Mouse (Mus musculus) macrophage (primary cell): ENCODE measurements around the gene Pitpnm2. TPM values are rescaled to one million over a fixed set of nuclear protein-coding genes. Genes with fewer than 3 reads are reported as not detected.

ENCODE experiments used
- H3K27ac ChIP-seq: fragments of 350-480 bp; formaldehyde crosslinking; 2 replicates; pipeline ENCODE4 v1.9.0; 2021
- H3K36me3 ChIP-seq: fragments of 350-480 bp; formaldehyde crosslinking; 2 replicates; pipeline ENCODE4 v1.9.0; 2021; ENCODE audit errors: inconsistent target
- H3K4me3 ChIP-seq: fragments of 350-480 bp; formaldehyde crosslinking; 2 replicates; pipeline ENCODE4 v1.9.0; 2021; ENCODE audit errors: inconsistent target
- H3K79me2 ChIP-seq: fragments of 350-480 bp; formaldehyde crosslinking; 2 replicates; pipeline ENCODE4 v1.9.0; 2021; ENCODE audit errors: inconsistent target
- WGBS: methylation state at CpG from one replicate; pipeline ENCODE4 v1.1.7; 2026; ENCODE audit warnings: inconsistent platforms; ENCODE audit not compliant: missing documents; 5-methylcytosine and 5-hydroxymethylcytosine counted together
- polyA plus RNA-seq: library from polyadenylated mRNA; stranded (reverse); fragments of 250-400 nt; gene quantifications from 3 replicates; pipeline ENCODE4 v1.2.4, GENCODE M21; 2018; ENCODE audit warnings: inconsistent platforms

Gene Pitpnm2
- polyA plus RNA-seq, 1 experiment from 2014 or later, result 1.9 TPM

DNA sequence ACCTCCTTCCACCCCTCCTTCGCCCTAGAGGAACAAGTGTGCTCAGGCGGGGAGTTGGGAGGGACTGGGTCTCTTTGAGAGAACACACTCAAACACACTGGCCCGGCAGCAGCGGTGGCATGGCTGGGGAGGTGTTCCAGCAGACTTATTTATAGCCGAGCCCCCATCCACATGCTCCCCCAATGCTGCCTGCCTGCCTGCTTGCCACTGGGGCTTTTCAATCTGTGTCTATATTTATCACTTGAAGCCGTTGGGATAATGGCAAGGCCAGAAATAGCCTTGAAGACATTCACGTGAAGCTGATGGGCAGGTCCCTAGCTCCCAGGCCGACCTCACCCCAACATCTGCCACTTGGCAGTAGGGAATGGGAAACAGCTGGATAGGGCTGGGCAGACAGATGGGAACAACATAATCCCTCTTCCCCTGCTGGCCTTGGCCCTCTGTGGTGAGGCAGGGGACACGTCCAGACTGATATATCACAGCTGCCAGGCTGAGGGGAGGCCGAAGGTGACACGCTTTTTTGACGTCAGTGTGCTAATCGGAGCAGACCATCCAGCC lies 43.0 kb downstream of the Pitpnm2 start:
- H3K36me3 ChIP-seq, result no peaks in the 10 kb centered on the region
- WGBS, result 89% methylated on average over 13 of the region's 13 CpGs
- no peak overlapping the region for H3K4me3 ChIP-seq

DNA sequence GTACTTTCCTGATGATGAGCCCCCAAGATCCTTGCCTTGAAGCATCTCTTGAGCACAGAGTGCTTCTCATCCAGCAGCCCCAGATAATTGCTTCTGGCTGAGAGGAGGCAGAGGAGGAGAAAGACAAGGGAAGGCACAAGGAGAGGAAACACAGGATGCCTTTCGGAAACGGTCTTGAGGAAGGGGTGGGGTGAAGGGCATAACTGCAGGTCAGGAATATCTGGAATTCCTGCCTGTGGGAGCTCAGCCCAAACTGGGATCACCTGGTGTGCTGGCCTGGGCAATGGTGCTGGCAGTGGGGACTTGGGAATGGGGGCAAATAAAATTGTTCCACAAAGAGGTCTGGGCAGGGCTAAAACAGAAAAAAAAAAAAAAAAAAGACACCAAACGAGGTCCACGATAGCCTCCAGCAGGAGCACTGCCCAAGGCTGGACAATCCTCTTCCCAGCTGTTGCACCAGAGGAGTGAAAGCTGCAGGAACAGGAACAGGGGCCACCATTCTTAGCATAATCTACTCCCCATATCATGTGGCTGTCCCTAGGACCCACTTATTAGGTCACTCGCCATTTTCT lies 43.7 kb downstream of the Pitpnm2 start:
- Histone ChIP-seq H3K27ac (no peak overlapping the region), H3K36me3 (no peaks in the 10 kb centered on the region), H3K4me3 (no peak overlapping the region), H3K79me2 (no peaks in the 10 kb centered on the region)
- 81% methylated on average over 5 of the region's 5 CpGs for WGBS

More for the DNA sequence above, 43.0 kb downstream of the Pitpnm2 start:
- Histone ChIP-seq H3K79me2 (no peaks in the 10 kb centered on the region), H3K27ac (no peak overlapping the region)

DNA sequence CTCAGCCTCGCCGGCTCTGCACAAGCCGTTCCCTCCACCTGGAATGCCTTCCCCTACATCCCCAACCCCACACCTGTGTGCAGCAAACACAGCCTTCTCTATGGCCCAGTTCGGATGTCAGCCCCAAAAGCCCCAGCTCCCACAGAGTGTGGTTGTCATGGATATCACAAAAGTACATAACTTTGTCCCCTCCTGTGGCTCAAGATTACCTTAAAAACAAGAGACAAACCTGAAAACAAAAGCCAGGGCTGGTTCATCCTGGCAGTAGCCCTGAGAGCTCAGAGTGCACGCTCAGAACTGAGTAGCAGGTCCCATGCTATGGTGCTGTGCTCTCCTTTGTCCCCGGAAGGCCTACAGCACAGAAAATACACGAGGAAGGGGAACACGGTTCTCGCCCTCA lies 44.3 kb downstream of the Pitpnm2 start:
- Histone ChIP-seq H3K79me2 (no peaks in the 10 kb centered on the region), H3K4me3 (no peak overlapping the region), H3K36me3 (no peaks in the 10 kb centered on the region), H3K27ac (no peak overlapping the region)
- 94% methylated on average over 9 of the region's 9 CpGs for WGBS

DNA sequence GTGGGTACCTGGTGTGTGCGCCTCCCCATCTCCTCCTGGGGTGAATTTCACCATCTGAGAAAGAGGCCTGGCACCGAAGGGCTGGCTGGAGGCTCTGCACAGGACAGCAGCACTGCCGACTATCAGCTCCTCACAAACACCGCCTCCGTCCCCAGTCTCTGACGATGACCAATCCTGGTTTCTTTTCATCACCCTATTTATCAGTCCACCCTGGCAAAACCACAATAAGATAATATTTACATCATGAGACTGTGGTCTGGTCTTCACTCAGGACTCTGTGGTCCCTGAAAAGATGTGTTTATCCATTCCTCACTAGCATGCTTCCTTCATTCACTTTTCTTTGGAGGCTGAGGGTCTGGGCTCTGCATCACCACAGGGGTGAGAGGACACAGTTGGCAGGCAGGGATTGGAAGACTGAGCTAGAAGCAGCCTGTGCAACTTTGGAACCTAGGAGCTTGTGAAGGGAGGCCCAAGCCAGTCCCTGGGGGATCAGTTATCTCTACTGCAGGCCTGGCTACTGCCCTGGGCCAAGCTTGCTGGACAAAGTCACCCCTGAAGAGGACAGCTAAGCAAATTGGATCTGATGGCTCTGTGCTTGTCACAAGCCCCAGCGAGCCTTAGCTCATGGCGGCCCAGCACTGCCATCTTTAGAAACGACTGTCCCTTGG lies 45.3 kb downstream of the Pitpnm2 start:
- Histone ChIP-seq H3K36me3 (no peaks in the 10 kb centered on the region), H3K79me2 (no peaks in the 10 kb centered on the region), H3K27ac (no peak overlapping the region), H3K4me3 (no peak overlapping the region)
- WGBS, result 96% methylated on average over 8 of the region's 9 CpGs

DNA sequence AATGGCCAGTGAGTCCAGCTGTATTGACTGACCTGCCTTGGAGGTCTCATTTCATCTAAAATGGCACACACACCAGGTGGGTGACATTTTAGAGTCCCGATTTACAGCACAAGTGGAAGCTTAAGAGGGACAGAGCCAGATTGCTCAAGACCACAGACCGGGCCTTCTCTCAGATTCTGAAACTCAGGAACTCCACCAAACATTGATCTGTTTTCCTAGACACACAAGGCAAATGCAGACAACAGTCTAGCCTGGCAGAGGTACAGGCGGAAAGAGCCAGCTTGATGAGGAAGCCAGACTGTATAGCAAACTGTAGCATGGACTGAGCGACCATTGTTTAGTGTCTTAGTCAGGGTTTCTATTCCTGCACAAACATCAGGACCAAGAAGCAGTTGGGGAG lies 46.3 kb downstream of the Pitpnm2 start:
- H3K4me3 ChIP-seq, result no peak overlapping the region
- WGBS, result 82% methylated on average over 4 of the region's 4 CpGs
- no peak overlapping the region for H3K27ac ChIP-seq
- H3K79me2 ChIP-seq, result no peaks in the 10 kb centered on the region
- no peaks in the 10 kb centered on the region for H3K36me3 ChIP-seq

DNA sequence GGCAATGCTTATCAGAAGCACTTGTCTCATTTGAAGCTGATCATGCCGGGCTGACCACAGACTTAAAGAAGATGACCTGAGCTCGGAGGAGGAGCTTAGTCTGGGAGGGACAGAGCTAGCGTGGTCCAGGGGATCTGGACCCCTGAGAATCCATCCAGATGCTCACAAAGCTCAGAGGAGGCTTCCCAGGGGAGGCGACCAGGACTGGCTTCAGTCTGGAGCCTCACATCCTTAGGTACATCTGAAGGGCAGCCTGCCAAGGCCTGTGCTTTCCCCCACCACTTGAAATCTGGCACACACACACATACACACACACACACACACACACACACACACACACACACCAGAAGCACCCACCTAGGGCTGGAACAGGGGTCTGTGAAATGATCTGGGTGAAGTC lies 47.5 kb downstream of the Pitpnm2 start:
- 86% methylated on average over 4 of the region's 4 CpGs for WGBS
- Histone ChIP-seq H3K36me3 (no peaks in the 10 kb centered on the region), H3K79me2 (no peaks in the 10 kb centered on the region), H3K4me3 (no peak overlapping the region), H3K27ac (no peak overlapping the region)

DNA sequence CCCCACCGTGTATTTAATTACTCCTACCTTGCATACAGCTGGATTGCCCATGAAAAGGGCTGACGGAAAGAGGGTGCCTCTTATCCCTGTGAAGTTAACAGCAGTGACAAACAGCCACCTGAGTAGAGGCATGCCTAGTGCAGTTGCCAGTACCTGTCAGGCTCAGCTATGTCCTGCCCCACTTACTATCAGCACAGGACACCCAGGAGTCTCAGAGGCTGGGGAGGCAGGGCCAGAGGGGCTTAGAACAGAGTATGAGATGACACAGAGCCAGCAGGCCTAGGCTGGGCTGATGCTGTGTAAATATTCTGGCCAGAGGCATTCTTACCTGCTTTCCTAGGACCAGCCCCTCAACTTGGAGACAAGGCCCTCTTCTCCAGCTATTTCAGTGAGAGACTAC lies 48.0 kb downstream of the Pitpnm2 start:
- H3K27ac ChIP-seq, result no peak overlapping the region
- H3K36me3 ChIP-seq, result no peaks in the 10 kb centered on the region
- no peaks in the 10 kb centered on the region for H3K79me2 ChIP-seq
- no peak overlapping the region for H3K4me3 ChIP-seq
- whole genome bisulfite sequencing, result 89% methylated on average over 2 of the region's 2 CpGs

DNA sequence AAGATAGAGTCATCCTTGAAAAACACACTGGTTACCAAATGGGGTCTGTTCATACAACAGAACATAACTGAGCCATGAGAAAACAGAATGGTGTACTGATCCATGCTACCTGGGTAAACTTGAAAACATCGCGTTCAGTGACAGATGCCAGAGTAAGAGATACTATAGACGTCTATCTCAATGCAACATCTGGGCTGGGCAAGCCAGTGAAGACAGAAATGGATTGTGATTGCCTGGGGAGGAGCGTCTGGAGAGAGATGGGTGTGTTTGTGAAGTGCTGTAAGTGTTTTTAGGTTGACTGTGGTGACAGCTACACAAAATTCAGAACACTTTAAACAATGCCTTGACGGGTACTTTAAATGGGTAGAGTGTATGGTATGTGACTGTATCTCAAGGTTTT lies 48.7 kb downstream of the Pitpnm2 start:
- WGBS, result 86% methylated on average over 5 of the region's 5 CpGs
- no peaks in the 10 kb centered on the region for H3K79me2 ChIP-seq
- H3K4me3 ChIP-seq, result no peak overlapping the region
- no peak overlapping the region for H3K27ac ChIP-seq
- no peaks in the 10 kb centered on the region for H3K36me3 ChIP-seq

DNA sequence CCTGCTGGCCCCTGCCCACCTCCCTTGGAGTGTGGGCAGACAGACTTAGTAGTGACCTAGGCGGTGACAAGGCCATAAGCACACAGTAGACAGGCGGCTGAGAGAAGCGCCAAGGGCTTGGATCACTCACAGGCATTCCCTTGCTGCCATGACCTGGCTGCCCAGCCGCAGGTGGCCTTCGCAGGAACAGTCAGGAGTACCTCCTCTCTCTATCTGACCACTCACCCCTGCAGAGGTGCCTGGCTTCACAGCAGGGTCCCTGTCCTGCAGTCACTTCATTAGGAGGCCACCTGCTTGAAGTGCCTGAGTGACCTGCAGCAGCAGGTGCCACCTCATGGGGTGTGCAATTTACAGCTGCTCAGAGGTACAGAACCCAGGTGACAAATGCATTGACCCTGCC lies 50.4 kb downstream of the Pitpnm2 start:
- Histone ChIP-seq H3K27ac (no peak overlapping the region), H3K79me2 (no peaks in the 10 kb centered on the region), H3K4me3 (no peak overlapping the region), H3K36me3 (no peaks in the 10 kb centered on the region)
- 97% methylated on average over 5 of the region's 5 CpGs for WGBS

DNA sequence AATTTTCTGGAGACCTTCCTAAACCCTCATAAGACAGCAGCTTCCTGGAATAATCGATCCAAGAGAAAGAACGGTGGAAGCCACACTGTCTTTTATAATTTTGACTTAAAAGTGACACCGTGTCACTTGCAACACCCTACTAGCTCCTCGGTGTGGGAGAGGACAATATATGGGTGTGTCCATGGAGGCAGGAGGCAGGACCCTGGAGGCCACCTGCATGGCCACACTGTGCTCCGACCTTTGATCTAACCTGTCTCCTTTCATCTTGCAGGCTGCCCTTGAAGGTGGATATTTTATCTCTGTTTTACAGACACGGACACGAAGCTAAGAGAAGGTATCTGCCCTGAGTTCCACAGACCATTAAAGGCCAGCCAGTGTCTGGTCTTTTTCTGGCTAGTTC lies 51.1 kb downstream of the Pitpnm2 start:
- 92% methylated on average over 7 of the region's 7 CpGs for WGBS
- Histone ChIP-seq H3K36me3 (no peaks in the 10 kb centered on the region), H3K27ac (no peak overlapping the region), H3K4me3 (no peak overlapping the region), H3K79me2 (no peaks in the 10 kb centered on the region)

DNA sequence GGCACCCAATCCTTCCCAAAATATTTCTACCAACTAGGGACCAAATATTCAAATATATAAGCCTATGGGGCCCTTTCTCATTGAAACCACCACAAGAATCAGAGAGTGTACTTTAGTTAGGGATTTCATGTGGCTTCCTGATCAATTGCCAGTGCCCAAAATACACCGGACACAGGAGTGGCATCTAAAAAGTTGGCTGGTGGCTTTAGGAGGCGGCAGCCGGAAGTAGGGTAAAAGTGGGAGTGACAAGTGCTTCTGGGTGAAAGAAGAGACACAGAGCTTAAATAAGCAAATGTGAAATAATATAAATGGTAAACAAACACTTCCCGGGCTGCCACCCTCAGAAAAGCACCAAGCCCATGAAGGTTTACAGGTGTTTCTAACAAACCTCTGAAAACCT lies 53.5 kb downstream of the Pitpnm2 start:
- 92% methylated on average over 4 of the region's 4 CpGs for WGBS
- Histone ChIP-seq H3K4me3 (no peak overlapping the region), H3K79me2 (no peaks in the 10 kb centered on the region), H3K27ac (no peak overlapping the region), H3K36me3 (no peaks in the 10 kb centered on the region)

DNA sequence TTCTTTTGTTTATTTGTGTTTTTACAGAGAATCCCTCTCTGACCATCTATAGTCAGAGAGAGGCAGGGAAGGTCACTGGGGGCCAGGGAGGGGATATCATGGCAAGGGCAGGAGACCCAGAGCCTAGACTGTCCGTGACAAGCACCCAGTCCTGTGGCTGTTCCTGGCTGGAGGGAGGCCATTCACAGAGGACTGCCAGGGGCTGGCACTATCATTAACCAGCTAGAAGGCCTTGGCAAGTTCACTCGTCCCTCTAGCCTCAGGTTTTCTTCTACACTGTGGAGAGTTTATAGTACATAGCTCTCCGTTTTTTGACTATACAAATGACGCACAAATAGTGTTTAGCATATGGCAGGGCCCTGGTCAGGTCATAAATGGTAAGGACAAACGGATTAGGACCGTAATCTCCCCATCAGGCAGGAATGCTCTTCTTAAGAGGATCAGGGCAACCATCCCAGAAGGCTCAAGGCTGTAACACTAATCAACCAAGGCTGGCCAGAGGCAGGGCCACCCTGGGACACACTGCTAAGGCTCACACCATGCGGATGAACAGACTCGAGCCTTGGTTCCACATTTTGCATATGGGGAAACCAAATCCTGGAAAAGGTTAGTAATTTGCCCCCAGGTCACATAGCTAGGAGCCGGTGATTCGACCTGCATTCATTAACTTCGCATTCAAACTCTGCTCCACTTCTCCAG lies 55.0 kb downstream of the Pitpnm2 start:
- Histone ChIP-seq H3K36me3 (no peaks in the 10 kb centered on the region), H3K4me3 (no peak overlapping the region), H3K27ac (no peak overlapping the region), H3K79me2 (no peaks in the 10 kb centered on the region)
- WGBS, result 92% methylated on average over 11 of the region's 11 CpGs

DNA sequence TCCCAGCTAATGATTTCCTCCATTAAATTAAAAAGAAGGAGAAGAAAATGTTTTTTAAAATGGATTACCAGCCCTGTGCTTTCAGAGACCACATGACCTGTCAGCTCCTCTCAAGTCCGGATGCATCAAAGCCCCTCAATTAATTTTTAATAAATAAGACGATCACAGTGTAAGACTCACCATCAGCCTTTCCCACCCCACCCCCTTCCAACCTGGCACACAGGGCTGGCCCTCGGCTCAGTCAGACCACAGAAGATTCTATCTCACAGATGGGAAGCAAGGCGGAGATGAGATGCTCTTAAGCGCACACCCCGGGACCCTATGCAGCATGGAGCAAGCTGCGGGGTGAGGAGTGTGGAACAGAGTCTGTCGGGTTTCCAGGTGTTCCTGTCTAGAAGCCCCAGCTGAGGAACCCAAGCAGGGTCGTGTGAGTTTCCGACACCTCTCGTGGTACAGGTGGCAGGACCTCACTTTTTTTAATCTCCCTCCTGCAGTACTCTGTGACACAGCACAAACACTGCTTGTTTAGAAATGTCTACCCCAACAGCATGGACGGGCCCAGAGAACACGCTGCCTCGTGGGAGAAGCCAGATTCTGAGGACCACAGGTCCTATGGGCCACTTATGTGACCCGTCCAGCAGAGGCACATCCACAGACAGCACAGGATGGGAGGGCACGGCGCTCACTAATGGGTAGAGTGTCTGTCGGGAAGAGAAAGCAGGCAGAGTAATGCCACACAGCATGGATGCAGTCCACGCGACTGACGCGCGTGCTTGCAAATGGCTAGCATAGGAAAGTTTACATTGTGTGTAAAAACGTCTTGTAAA lies 56.1 kb downstream of the Pitpnm2 start:
- Histone ChIP-seq H3K79me2 (no peaks in the 10 kb centered on the region), H3K4me3 (no peak overlapping the region), H3K36me3 (no peaks in the 10 kb centered on the region), H3K27ac (no peak overlapping the region)
- WGBS, result 92% methylated on average over 24 of the region's 24 CpGs

DNA sequence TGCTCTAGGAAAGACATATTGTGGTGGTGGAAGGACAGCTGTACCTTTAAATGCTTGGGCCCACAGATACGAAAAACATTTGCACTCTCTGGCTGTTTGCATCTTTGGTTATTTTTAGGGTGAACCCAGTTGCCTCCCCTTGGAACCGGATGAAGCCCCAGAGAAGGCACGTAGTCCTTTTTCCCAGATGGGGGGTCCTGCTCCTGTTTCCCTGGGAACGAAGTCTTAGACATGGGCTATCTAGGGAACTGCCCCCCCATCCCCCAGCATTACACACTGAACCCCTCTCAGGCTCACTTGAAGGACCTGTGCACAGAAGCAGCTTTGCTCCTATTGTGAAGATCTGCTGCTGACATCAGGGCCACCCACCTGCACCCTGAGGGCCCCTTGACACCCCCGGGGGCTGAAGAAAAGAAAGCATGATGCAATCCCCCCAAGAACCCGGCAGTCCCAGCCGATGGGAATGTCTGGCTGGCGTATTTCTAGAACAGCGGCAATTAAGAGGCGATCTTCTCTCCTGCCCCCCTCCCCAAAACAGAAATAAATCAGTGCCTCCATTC lies 56.8 kb downstream of the Pitpnm2 start:
- H3K79me2 ChIP-seq, result no peaks in the 10 kb centered on the region

More for the DNA sequence above, 56.8 kb downstream of the Pitpnm2 start:
- WGBS, result 87% methylated on average over 10 of the region's 10 CpGs
- no peak overlapping the region for H3K27ac ChIP-seq
- H3K36me3 ChIP-seq, result no peaks in the 10 kb centered on the region
- H3K4me3 ChIP-seq, result no peak overlapping the region
